Mouse (Mus musculus) embryo, embryonic 10 days (tissue): ENCODE data around the gene Adam23.

ENCODE experiments used
- DNase-seq: peaks from one replicate; pipeline ENCODE4 v3.0.0-alpha.2; 2015; ENCODE audit warnings: low spot score

The Adam23 gene

GRCm38 (mm10) chr1:63484646-63485045, 39.0 kb downstream of the Adam23 start:
- no peak for DNase-seq

GRCm38 (mm10) chr1:63486646-63487045, 41.0 kb downstream of the Adam23 start:
- no peak for DNase-seq

GRCm38 (mm10) chr1:63491001-63491400, 45.3 kb downstream of the Adam23 start:
- DNase-seq = no peak

GRCm38 (mm10) chr1:63493325-63493724, 47.6 kb downstream of the Adam23 start:
- DNase-seq = no peak

DNA sequence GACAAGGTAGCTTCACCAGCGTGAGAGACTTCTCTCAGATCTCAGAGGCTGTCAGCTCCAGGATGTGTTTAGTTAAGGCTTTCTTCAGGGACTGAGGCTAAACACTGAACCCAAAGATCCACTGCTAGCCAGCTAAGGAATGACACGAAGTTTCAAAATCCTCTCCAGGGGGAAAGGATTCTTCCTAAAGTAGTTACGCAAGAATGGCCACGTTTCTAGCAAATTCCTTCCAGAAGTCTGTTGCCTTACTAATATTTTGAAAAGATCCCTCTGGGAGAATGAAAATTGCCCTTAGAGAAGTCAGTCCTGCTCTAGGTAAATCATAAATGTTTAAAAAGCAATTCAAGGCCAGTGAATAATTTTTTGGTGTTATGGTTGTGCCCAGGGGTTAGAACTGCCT, 61.7 kb downstream of the Adam23 start:
- DNase-seq = no peak

- DNase-seq = no peak
Measured at GRCm38 (mm10) chr1:63508801-63509200, 63.1 kb downstream of the Adam23 start.

- peak; percentile 12 for DNase-seq
Measured at GRCm38 (mm10) chr1:63511416-63511815, 65.7 kb downstream of the Adam23 start.

GRCm38 (mm10) chr1:63517800-63518199, 72.1 kb downstream of the Adam23 start:
- no peak for DNase-seq

- no peak for DNase-seq
Measured at GRCm38 (mm10) chr1:63518814-63519213, 73.1 kb downstream of the Adam23 start.

DNA sequence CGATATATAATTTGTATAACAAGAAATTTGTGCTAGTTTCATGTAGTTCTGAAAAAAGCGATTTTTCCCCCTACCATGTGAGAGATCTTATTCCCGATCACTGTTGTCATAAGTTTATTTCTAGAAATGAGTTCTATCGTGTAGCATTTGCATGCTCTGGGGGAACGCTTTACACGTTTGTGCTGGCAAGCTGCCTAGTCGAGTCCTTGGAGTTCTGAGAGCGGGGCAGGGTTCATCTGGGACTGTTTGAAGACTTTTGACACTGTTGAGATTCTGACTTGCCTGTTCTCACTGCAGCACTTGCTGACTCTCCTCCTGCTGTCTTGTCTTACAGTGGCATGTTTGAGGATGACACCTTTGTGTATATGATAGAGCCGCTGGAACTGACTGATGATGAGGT, 84.2 kb downstream of the Adam23 start:
- no peak for DNase-seq

DNA sequence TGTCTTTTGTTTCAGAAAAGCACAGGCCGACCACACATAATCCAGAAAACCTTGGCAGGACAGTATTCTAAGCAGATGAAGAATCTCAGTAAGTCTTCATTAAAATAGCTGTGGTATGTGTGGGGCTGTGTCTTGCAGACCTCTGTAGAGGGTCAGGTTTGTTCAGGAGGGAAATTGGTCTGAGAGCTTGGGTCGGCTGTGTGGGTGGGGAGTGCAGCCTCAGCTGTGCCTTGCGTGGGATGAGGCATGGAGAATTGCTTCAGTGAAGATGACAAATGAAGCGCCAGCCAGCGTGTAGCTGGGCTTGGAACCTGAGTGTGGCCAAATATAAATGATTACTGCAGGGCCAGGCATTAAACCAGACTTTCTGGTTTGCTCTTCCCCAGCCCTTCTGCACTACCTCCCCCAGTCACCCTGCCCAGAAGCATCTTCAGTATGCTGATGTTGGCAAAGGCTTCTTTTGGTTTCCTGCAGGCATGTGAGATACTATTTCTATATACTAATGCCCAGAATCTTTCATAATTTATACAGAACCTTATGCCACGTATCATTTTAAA, 88.7 kb downstream of the Adam23 start:
- DNase-seq = peak; percentile 31

- DNase-seq = no peak
Measured at GRCm38 (mm10) chr1:63539884-63540613, 94.4 kb downstream of the Adam23 start.

DNA sequence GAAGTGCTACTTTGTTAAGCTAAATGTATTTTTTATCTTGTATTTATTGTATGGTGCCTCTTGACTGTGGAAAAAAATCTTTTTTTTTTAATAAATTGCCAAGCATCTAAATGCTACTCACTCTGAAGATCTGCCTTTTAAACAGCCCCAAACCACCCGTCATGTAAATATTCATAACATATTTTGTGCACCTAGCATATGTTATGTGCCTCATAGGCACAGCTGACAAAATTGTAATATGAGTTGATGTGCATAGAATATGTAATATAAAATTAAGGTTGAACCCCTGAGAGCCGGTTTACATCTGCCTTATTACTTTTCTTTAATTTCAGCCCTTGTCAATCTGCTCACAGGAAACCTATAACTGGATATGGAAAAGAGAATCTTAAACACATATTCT, 98.4 kb downstream of the Adam23 start:
- DNase-seq = no peak

- DNase-seq = peak; percentile 58
Measured at GRCm38 (mm10) chr1:63553039-63553438, 107.3 kb downstream of the Adam23 start.

DNA sequence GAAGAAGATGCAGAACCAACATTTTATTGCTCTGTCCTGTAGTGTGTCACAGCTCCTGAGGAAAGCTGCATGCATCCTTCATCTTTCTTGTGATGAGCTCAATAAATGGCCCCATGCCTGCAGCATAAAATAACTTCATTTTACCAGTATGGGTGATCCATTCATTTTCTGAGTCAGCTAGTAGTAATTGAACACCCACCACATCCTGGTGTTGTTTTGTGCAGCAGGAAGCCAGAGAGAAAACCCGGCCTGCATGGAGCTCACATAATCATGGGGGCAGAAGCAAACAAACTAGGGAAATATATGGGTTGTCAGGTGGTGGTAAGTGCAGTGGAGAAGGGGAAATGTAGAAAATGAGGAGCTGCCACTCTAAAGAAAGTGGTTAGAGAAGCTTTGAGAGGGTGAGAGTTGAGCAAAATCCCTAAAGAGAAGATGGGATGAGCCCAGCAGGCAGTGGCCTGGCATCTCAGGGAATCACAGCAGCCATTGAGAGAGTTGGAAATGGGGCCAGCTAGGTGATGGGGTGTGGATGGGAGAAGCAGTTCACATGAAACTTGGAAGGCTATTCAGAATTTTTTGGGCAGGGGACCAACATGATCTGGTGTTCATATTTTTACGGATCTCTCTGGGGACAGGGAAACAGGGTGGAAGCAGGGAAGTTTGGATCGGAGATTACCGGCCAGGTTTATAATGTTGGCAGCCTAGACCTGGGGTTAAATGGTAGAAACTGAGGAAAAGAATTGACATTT, 116.3 kb downstream of the Adam23 start:
- DNase-seq = no peak

- peak; percentile 27 for DNase-seq
Measured at GRCm38 (mm10) chr1:63563928-63564327, 118.2 kb downstream of the Adam23 start.

GRCm38 (mm10) chr1:63566501-63566900, 120.8 kb downstream of the Adam23 start:
- no peak for DNase-seq

GRCm38 (mm10) chr1:63567031-63567430, 121.3 kb downstream of the Adam23 start:
- no peak for DNase-seq

GRCm38 (mm10) chr1:63572229-63572628, 126.5 kb downstream of the Adam23 start:
- no peak for DNase-seq

GRCm38 (mm10) chr1:63573432-63573831, 127.7 kb downstream of the Adam23 start:
- DNase-seq = peak; percentile 65

DNA sequence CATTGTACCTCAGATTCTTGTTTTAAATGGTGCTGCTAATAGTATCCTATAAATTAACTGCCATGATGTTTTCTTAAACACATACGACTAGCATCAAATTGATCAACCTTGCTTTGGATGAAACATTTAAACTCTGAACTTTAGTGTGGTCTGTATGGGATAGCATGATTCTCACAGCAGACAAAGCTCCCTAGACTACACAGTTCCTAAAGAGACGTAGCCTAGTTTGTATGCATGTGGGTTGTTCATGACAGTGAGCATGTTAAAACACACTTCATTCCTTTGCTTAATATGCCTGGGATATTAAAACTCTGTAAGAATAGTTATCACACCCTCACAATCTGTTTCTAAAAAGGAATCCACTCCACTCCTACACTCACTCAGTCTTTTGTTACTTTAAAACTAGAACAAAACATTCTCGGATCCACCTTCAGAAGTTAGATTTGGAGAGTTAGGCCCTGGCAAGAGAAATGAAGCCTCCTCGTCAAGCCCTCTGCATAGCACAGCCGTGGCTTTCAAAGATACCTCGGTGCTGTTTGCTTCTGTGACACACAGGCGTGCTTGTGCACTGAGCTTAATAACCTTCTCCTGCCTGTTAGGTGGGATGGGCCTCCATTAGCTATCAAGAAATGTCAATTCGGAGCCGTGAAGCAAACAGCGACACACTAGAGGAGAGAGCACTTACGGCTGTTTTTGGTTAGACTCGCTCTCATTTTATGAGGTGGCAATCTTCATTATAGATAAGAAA, 128.3 kb downstream of the Adam23 start:
- no peak for DNase-seq

- DNase-seq = no peak
Measured at GRCm38 (mm10) chr1:63576803-63577202, 131.1 kb downstream of the Adam23 start.
